Mouse (Mus musculus) liver, adult 2 months (tissue): ENCODE data around the gene Tex2. TPM values are rescaled to one million over a fixed set of nuclear protein-coding genes. Genes with fewer than 3 reads are reported as not detected.

Source experiments
- DNase-seq: peaks from one replicate; pipeline ENCODE4 v3.0.0-alpha.2; 2011; ENCODE audit warnings: low read depth, low spot score; ENCODE audit errors: extremely low read depth
- H3K27ac ChIP-seq: fragments of 200-500 bp; replicated peaks from 2 replicates; pipeline ENCODE4 v1.5.1; 2012; ENCODE audit warnings: low read depth, mild to moderate bottlenecking, control low read depth, inconsistent platforms, low read length; ENCODE audit not compliant: insufficient read depth
- H3K27me3 ChIP-seq: fragments of 200-500 bp; 2 replicates; pipeline ENCODE4 v1.6.1; 2012; ENCODE audit warnings: mild to moderate bottlenecking, moderate library complexity, low read length, inconsistent platforms; ENCODE audit not compliant: control insufficient read depth, insufficient read depth
- H3K36me3 ChIP-seq: fragments of 200-500 bp; 2 replicates; pipeline ENCODE4 v1.6.1; 2012; ENCODE audit warnings: low read length, inconsistent platforms; ENCODE audit not compliant: control insufficient read depth, insufficient read depth
- H3K4me1 ChIP-seq: fragments of 200-500 bp; 2 replicates; pipeline ENCODE4 v1.6.1; 2011; ENCODE audit warnings: low read length; ENCODE audit not compliant: control insufficient read depth, insufficient read depth
- H3K4me3 ChIP-seq: fragments of 200-500 bp; 2 replicates; pipeline ENCODE4 v1.5.1; 2011; ENCODE audit warnings: low read depth, mild to moderate bottlenecking, control low read depth, low read length, moderate library complexity; ENCODE audit not compliant: insufficient read depth
- H3K79me2 ChIP-seq: fragments of 200-500 bp; 2 replicates; pipeline ENCODE4 v1.6.1; 2012; ENCODE audit warnings: inconsistent platforms, mild to moderate bottlenecking, low read length, moderate library complexity; ENCODE audit not compliant: control insufficient read depth, insufficient read depth
- H3K9ac ChIP-seq: fragments of 200-500 bp; 2 replicates; pipeline ENCODE4 v1.6.1; 2012; ENCODE audit warnings: low read depth, mild to moderate bottlenecking, control low read depth, inconsistent platforms, low read length
- CTCF ChIP-seq: fragments of 200-500 bp; IDR thresholded peaks from 2 replicates; pipeline ENCODE4 v1.5.1; 2011; ENCODE audit warnings: low read depth, low read length, control low read depth
- POLR2A ChIP-seq: fragments of 200-500 bp; IDR thresholded peaks from 2 replicates; pipeline ENCODE4 v1.6.1; 2011; ENCODE audit warnings: low read length, control low read depth; ENCODE audit not compliant: insufficient read depth; ENCODE audit errors: extremely low read depth
- WGBS: fragments of 180-500 bp; shearing (Covaris S2); methylation state at CpG from one replicate; pipeline ENCODE4 v1.1.7; 2018; 5-methylcytosine and 5-hydroxymethylcytosine counted together
- polyA plus RNA-seq: library from polyadenylated mRNA; depleted of rRNA; stranded (reverse); fragments of >200 nt; gene quantifications from 2 replicates; pipeline ENCODE4 v1.2.3, GENCODE M21; 2012; rRNA removed
- total RNA-seq: library from RNA; depleted of rRNA; stranded (reverse); fragments of >200 nt; gene quantifications from 2 replicates; pipeline ENCODE4 v1.2.3, GENCODE M21; 2014; rRNA removed

Tex2 gene
- total RNA-seq (60.4 and 63.4 TPM in 2 replicates), polyA plus RNA-seq (45.3 and 49.7 TPM in 2 replicates)

GRCm38 (mm10) chr11:106612961-106613637, at the start of gene Tex2:
Tex2 (minus strand) TSS chr11:106613423.
- TF ChIP-seq POLR2A (no peak), CTCF (no peak)
- peak; percentile 91 for DNase-seq
- under 1% methylated on average over 45 of the region's 45 CpGs for WGBS

GRCm38 (mm10) chr11:106662634-106663407, 49.6 kb upstream of the Tex2 start:
- TF ChIP-seq POLR2A (no peak), CTCF (no peak)
- no peak overlapping the region for H3K4me3 ChIP-seq
- 88% methylated on average over 10 of the region's 11 CpGs for WGBS
- DNase-seq: no peak
- no peak overlapping the region for H3K27ac ChIP-seq
- H3K36me3 ChIP-seq: no peaks in the 10 kb centered on the region
- no peaks in the 10 kb centered on the region for H3K79me2 ChIP-seq
- peaks cover 5% of the 10 kb centered on the region; the same call in 1 of the 2 replicates for H3K4me1 ChIP-seq
- H3K27me3 ChIP-seq: no peaks in the 10 kb centered on the region
- H3K9ac ChIP-seq: no peak overlapping the region

More at GRCm38 (mm10) chr11:106612961-106613637, at the start of gene Tex2:
- Histone ChIP-seq H3K79me2 (peaks cover 22% of the 10 kb centered on the region), H3K36me3 (no peaks in the 10 kb centered on the region), H3K27ac (peak within 1 kb of the TSS; percentile 89), H3K27me3 (no peaks in the 10 kb centered on the region), H3K4me1 (peaks cover 17% of the 10 kb centered on the region), H3K4me3 (peak within 1 kb of the TSS; percentile 93), H3K9ac (peak within 1 kb of the TSS; percentile 98)

- Histone ChIP-seq H3K9ac (no peak overlapping the region), H3K79me2 (no peaks in the 10 kb centered on the region), H3K27ac (peak overlapping the region; percentile 69), H3K27me3 (no peaks in the 10 kb centered on the region), H3K4me1 (peaks cover 5% of the 10 kb centered on the region; the same call in 1 of the 2 replicates), H3K4me3 (no peak overlapping the region), H3K36me3 (no peaks in the 10 kb centered on the region)
- DNase-seq: peak; percentile 44
- TF ChIP-seq POLR2A: no peak
- TF ChIP-seq CTCF: no peak
- 74% methylated on average over 13 of the region's 13 CpGs for WGBS
Observed at GRCm38 (mm10) chr11:106660453-106661081, 47.3 kb upstream of the Tex2 start.

- H3K9ac ChIP-seq: peak overlapping the region; percentile 6; the same call in 1 of the 2 replicates
- H3K4me3 ChIP-seq: no peak overlapping the region
- no peaks in the 10 kb centered on the region for H3K79me2 ChIP-seq
- no peaks in the 10 kb centered on the region for H3K27me3 ChIP-seq
- no peak for TF ChIP-seq POLR2A
- no peak for TF ChIP-seq CTCF
- no peaks in the 10 kb centered on the region for H3K36me3 ChIP-seq
- WGBS: 58% methylated on average over 15 of the region's 15 CpGs
- DNase-seq: peak; percentile 39
- peaks cover 5% of the 10 kb centered on the region; the same call in 1 of the 2 replicates for H3K4me1 ChIP-seq
- peak overlapping the region; percentile 69 for H3K27ac ChIP-seq
Observed at GRCm38 (mm10) chr11:106659598-106660295, 46.5 kb upstream of the Tex2 start.
